Mouse (Mus musculus): ENCODE results near the gene Lsm2.
"Not testable (repeated sequence)": the region's sequence is repeated elsewhere in the genome, so short reads cannot be mapped to it uniquely, and the experiment has no call there.

Lsm2 gene

DNA sequence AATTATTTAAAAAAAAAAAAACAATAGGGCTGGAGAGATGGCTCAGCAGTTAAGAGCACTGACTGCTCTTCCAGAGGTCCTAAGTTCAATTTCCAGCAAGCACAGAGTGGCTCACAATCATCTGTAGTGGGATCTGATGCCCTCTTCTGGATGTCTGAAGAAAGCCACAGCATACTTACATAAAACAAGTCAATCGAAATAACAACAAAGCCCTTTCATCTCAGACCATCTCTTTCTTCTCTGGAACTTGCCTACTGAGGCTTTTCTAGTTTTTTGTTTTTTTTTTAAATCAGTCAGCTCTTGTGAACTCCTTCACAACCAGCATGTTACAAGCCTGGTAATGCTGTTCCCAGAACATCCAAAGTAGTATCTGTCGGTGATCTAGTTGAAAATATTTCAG lies 1.0 kb upstream of the Lsm2 start:
- DNase-seq (ENCODE audit: extremely low spot score, low read depth, low spot score): no peak

DNA sequence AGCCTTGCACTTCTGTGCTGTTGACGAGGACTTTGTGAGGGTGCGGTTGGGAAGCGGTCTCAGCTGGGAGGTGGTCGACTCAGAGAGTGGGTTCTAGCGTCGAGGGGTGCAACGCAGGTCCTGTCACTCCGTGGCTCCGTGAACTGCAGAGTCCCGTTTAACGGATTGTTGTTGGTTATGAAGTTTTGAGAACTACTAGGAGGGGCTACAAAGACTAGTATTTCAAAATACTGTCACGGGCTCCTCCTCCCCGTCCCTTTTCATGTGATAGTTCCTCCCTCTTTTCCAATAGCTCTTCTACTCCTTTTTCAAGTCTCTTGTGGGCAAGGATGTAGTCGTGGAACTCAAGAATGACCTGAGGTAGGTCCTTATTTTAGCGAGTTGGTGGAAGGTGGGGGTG lies 666 bp downstream of the Lsm2 start:
- DNase-seq (ENCODE audit: extremely low spot score, low read depth, low spot score): no peak

DNA sequence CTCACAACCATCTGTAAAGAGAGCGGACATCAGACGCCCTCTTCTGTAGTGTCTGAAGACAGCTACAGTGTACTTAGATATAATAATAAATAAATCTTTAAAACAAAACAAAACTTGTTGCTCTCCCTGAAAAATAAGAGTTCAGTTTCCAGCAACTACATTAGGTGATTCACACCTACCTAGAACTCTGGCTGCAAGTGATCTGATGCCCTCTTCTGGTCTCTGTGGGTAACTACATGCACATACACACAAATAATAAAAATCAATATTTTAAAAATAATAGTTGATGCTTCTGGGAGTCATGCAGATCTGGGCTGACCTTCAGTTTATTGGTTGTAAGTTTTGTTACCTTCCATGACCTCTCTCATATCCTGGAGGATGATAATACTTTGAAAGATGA lies 2.6 kb downstream of the Lsm2 start:
- DNase-seq (ENCODE audit: extremely low spot score, low read depth, low spot score): no peak

DNA sequence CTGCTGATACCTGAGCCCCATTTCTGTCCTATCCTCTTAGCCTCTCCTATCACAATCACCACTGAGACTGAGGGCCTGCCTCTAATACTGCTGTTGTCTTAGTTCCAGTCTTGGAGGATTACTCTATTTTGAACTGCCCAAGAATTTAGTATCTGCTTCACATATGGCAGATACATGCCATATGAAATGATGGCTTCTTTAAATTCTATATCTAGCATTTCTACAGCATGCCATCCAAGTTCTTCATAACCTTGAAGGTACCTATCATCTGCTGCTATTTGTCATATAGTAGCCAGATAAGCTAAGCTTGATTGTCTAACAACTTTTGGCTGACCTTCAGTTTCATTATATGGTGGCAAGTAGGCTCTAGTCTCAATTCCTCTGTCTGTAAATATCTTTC lies 13.1 kb downstream of the Lsm2 start:
- no peak for DNase-seq (ENCODE audit: extremely low spot score, low read depth, low spot score)

DNA sequence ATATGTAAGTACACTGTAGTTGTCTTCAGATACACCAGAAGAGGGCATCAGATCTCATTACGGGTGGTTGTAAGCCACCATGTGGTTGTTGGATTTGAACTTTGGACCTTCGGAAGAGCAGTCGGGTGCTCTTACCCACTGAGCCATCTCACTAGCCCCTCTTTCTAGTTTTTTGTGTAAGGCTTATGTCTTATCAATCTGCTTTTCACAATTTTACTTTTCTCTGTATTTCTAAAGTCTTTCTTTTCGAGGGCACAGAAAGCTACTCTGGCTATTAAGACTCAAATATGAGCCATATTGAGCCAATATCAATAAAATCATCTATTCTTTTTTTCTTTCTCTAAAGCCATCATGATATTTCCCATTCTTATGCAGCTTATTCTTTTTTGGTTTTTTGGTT lies 13.5 kb downstream of the Lsm2 start:
- DNase-seq (ENCODE audit: extremely low spot score, low read depth, low spot score): not testable (repeated sequence)

DNA sequence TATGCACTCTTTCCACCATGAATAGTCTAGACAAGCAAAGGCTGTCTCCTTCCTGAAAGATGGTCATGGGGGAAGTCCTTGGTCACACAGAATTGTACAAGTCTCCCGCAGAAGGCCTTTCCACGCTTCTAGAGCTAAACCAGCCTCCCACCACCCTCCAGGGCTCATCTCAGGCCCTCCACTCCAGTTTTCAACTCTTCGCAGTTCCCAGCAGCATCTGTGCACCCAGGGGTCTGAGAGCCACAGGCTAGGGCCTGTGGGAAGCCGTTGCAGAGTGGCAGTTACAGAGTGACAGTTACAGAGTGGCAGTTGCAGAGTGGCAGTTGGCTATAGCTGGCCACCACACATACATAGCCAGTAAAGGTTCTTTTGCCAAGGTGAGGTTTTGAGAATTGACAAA lies 14.3 kb downstream of the Lsm2 start:
- not testable (repeated sequence) for DNase-seq (ENCODE audit: extremely low spot score, low read depth, low spot score)

DNA sequence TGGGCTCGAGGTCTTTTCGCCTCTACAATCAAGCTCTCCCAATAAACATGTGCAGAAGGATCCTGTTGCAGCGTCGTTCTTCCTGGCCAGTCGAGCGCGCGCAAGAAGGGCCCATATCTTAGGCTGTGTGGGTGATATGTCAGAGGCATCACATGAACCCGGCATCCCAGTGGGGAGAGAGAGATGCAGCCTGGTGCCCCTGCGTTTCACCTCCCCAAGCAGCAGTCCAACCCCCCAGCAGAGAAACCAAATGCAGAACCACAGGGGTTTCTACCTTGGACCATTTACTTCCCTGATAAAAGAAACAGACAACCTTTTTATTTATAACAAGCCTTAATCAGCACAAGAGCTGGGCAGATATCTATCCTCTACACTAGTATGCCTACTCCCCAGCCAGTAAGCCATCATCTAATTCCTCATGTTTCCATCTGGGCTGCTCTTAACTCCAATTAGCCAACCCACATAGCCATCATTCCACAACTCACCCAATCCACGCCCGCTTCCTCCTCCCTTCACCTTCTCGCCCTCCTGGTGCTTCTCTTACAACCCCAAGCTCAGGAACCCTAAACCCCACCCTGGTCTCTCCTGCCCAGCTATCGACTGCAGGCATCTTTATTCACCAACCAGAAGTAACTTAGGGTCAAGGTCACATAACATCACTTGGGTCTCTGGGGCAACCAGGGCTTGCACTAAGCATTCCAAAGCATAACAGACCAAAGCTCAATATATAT lies 14.9 kb downstream of the Lsm2 start:
- no peak for DNase-seq (ENCODE audit: extremely low spot score, low read depth, low spot score)

DNA sequence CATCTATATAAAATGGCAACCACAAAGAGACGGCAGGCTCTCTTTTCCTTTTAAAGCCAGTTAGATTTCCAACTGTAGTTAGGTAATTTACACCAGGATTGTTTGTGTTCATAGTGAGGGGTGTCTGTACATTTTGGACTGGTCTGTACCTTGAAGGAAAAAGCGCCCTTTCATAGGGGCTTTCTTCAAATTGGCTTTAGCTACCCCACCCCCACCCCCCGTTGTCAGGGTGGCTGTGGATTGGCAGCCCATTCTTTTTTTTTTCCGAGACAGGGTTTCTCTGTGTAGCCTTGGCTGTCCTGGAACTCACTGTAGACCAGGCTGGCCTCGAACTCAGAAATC lies 15.5 kb downstream of the Lsm2 start:
- DNase-seq (ENCODE audit: extremely low spot score, low read depth, low spot score): no peak

DNA sequence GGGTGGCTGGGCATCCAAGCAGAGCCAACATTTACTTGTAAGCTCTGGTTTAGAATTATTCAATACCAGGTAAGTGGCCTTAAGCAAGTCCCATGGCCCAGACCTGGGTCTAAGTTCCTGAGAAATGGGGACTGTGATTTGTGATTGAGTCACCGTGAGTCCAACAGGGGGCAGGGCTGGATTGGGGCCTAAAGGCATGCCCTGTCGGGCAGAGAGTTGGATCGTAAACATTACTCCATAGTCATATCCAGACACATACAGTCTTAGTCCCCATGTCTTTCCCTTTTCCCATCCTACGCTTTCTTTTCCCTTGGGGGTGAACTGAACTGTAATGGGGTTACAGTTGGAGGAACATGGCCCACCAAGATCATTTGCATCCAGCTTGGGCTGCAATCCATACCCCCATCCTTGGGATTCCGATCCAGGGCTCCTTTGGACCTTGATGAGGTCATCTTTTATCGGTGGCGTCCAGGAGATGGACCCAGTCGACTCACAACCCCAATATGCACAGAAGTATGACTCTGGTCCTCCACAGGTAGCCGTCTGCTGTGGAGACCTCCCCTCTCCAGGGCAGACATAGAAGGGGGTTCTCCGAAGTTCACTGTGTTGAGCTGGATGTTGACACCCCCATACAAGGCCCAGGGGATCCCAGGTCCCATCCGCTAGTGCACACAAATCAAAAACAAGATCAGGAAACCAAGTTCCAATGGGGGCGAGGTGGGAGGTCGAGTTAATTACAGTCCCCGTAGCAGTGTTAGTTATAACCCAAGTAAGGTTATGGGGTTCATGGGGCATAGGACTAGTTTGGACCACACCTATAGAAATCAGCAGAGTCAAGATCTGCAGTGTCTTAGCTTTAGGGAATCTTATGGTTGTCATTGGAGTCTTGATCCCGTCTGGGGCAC lies 17.1 kb downstream of the Lsm2 start:
- DNase-seq (ENCODE audit: extremely low spot score, low read depth, low spot score): no peak

DNA sequence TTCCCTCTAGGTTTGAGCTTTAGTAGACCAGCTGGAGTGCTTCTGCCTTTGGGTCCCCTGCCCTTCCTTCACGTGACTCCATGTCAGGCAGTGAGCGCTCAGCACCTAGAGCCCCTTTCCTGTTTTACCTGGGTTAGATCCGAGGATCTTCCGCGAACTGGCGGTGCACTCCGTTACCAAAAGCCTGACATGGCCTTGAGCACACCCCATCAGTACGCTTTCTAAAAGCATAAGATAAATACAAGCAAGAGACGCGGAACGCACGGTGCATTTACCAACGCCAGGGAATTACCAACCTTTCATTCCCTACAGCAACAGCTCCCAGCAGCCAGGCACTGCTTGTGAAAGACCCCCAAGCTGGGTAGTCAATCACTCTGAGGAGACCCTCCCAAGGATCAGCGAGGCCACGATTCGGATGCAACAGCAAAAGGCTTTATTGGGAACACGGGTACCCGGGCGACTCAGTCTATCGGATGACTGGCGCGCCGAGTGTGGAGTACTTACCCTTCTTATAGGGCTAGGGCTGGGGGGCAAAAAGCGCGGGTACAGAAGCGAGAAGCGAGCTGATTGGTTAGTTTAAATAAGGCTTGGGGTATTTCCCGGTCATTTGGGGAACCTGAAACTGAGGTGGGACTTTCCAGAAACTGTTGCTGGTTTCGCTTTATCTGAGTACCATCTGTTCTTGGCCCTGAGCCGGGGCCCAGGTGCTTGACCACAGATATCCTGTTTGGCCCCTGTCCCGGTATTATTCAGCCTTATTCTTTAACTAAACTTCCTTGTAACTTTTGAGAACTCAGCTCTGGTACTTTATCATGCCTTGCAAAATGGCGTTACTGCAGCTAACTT lies 18.4 kb downstream of the Lsm2 start:
- DNase-seq (ENCODE audit: extremely low spot score, low read depth, low spot score): not testable (repeated sequence)

DNA sequence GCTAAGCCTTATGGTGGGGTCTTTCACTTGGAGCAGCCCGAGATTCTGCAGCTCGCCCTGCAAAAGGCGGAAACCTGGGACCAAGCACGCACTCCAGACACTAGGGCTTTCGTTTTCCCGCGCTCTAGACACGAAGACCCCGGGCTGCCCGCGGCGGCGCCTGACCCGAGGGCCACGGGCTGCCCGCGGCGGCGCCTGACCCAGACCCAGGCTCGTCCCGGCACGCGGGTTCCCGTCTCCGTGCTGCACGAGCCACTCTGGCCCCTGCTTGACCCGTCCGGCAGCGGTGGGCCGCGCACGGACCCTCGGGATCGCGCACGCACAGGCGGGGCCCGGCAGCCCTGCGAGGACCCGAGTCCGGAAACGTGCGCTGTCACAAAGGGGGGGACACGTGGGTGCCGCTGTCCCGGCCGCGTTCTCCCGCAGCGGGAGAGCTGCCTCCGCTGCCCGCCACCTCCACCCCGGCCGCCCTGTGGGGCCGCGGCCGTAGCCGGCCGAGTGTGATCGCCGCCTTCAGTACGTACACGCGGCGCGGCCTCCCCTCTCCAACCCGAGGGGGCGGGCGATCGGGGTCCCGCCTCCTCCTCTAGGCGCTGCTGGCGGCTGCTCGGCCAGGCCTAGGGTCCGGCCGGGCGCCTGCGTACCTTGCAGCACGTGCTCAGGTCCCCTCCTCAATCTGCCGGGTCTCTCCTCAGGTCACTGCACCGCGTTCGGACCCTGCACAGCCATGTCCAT lies 19.2 kb downstream of the Lsm2 start, which contains the start of gene Vars:
TSS of gene Vars (plus strand) at position 271 of the 735 bp plus-strand sequence.
- DNase-seq (ENCODE audit: extremely low spot score, low read depth, low spot score): peak; percentile 53

DNA sequence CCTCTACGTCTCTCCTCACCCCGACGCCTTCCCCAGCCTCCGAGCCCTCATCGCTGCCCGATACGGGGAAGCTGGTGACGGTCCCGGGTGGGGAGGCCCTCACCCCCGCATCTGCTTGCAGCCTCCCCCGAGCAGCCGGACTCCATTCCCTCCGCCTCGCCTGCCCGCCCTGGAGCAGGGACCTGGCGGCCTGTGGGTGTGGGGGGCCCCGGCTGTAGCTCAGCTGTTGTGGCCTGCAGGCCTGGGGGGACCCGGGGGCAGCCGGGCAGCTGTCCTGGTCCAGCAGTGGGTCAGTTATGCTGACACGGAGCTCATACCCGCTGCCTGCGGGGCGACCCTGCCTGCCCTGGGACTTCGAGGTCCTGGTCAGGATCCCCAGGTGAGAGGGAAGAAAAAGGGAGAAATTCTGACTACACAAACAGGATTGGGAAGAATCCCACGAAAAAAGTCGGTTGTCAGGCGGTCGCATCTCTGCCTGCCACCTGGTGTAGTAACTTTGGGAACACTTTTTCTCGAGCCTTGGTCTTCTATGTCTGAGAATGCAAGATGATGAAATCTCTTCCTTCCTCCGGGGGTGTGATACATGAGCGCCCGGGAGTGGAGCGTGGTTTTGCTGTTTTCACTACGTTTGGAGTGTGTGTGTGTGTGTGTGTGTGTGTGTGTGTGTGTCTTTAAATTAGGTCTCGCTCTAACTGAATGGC lies 19.9 kb downstream of the Lsm2 start:
- no peak for DNase-seq (ENCODE audit: extremely low spot score, low read depth, low spot score)

DNA sequence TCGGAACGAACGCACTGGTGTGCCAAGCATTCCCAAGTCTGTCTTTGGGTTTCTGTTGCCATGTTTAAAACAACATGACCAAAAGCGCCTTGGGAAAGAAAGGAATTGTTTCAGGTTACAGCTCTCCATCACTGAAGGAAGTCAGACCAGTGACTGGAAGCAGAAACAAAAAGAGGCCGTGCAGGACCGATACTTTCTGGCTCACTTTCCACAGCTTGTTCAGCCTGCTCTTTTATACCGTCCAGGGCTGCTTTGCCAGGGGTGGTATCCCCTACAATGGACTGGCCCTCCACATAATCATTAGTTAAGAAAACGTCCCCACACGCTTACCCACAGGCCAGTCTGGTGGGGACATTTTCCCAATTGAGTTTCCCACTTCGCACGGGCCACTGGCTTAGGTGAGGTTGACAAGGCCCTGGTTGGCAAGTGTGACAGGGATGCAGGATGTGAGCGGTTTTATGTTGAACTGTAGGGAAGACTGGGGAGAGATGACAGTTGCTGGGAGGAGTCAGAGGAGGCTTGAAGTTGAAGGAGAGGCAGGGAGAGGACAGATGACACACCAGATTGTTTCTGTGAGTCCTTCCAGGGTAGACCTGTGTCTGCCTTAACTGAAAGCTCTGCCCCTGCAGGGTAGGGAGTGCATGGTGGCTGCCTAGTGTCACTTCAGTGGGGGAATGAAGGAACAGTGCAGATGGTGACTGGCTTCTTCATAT lies 20.6 kb downstream of the Lsm2 start:
- no peak for DNase-seq (ENCODE audit: extremely low spot score, low read depth, low spot score)

DNA sequence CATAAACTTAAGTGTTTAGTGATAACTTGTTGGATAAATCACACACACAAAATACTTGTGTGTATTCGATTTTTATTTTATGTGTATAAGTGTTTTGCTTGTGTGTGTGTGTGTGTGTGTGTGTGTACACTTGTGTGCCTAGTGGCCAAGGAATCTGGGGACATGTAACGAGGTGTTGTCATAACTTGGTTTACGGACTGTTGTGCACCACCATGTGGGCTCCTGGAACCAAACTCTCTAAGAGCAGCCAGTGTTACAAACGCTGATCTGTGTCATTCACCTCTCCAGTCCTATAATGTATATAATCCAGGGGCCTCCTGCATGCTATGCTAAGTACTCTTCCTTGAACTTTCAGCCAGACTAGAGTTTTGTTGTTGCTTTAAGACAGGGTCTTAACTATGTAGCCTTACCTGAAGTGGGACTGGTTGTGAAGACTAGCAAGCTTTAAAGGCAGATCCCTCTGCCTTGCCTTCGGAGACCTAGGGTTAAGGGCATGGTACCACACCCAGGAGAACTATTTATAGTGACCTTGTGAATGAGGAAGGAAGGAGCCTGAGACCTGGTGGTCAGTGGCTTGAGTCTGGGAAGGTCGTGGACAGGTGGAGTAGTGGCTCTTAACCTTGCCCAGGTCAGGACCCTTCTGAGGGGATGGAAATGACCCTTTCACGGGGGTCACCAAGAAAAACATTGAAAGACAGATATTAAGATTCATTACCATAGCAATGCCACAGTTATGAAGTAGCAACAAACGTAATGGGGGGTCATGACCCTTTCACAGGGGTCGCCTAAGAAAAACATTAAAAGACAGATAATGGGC lies 21.6 kb downstream of the Lsm2 start:
- no peak for DNase-seq (ENCODE audit: extremely low spot score, low read depth, low spot score)

DNA sequence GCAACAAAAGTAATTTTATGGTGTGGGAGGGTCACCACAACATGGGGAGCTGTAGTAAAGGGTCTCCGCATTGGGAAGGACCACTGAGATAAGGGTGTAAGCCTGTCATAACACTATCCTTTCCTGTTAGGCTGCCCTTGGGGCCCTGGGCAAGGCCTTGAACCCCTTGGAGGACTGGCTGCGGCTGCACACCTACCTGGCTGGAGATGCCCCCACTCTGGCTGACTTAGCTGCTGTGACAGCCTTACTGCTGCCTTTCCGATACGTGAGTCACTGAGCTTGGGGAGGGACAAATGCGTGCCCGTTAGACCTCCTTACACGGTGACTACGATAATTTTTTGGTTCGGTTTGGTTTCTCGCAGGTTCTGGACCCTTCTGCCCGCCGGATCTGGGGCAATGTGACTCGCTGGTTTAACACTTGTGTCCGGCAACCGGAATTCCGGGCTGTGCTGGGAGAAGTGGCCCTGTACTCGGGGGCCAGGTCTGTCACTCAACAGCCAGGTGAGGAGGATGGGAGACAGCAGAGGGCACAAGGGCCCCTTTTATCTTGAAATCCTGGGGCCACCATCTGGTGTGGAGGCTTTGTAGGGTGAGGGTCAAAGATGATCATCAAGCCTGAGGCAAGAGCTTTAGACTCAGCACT lies 22.5 kb downstream of the Lsm2 start:
- DNase-seq (ENCODE audit: extremely low spot score, low read depth, low spot score): no peak

DNA sequence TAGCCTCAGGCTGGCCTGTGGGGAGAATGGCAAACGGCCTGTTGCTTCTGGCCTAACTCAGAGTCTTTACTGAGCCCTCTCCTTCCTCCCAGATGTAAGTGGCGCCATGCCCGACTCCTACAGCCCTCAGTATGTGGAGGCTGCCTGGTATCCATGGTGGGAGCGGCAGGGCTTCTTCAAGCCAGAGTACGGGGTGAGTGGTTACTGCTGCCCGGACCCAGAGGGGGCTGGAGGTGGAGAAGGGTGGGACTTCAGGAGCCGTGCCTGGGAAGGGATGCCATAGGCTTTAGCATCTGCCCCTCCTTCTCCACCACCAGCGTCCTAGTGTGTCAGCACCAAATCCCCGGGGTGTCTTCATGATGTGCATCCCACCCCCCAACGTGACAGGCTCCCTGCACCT lies 23.5 kb downstream of the Lsm2 start:
- no peak for DNase-seq (ENCODE audit: extremely low spot score, low read depth, low spot score)

DNA sequence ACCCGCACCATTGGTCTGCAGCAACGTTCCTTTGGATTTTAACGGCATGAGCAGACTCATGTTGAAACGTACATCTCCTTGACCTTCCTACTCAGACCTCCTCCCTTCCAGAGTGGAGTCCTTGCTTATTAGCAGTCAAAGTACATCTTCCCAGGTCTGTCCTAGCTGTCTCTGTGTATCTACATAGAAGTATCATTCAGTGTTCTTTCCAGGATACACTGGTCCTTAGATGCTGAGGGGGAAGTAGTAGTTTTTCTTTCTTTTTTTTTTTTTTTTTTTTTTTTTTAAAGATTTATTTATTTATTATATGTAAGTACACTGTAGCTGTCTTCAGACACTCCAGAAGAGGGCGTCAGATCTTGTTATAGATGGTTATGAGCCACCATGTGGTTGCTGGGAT lies 24.2 kb downstream of the Lsm2 start:
- not testable (repeated sequence) for DNase-seq (ENCODE audit: extremely low spot score, low read depth, low spot score)

DNA sequence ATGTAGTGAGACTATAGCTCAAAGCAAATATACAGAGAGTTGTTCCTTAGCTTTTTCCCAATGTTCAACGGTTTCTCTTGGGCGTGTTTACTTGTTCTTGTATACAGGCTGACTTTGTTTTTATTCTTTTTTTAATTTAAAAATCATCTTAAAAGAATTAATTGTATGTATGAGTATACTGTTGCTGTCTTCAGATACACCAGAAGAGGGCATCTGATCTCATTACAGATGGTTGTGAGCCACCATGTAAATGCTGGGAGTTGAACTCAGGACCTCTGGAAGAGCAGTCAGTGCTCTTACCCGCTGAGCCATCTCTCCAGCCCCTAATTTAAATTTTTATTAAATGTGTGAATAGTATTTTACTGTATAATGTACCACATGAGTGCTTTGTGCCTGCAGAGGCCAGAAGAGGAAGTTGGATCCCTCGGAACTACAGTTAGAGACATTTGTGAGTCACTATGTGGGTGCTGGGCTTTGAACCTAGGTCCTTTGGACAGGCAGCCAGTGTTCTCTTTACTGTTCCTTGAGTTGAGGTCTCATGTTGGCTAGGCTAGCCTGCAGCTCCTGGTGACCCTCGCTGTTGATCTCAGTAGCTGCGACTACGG lies 25.8 kb downstream of the Lsm2 start:
- no peak for DNase-seq (ENCODE audit: extremely low spot score, low read depth, low spot score)
